Mouse (Mus musculus) MEL (cell line): Measurements from ENCODE around the gene Maml2.

Experiments used
- CTCF ChIP-seq, 3 experiments: IDR thresholded peaks in 2 of 3; conservative IDR thresholded peaks in 1 of 3; 2 replicates each; pipeline ENCODE4 v1.5.1; 2011 to 2012; ENCODE audit warnings: low read length in 3 of 3, low read depth in 2 of 3, mild to moderate bottlenecking in 2 of 3, improper control_type of control experiment in 1 of 3, inconsistent platforms in 1 of 3, mixed read lengths in 1 of 3, moderate library complexity in 1 of 3; ENCODE audit not compliant: control insufficient read depth in 1 of 3, insufficient read depth in 1 of 3, poor library complexity in 1 of 3, severe bottlenecking in 1 of 3
- EP300 ChIP-seq, 2 experiments: IDR thresholded peaks; 2 replicates each; pipeline ENCODE4 v1.6.1; 2011; ENCODE audit warnings: improper control_type of control experiment in 2 of 2, low read length in 2 of 2, low read depth in 1 of 2, mild to moderate bottlenecking in 1 of 2
- GABPA ChIP-seq: IDR thresholded peaks from 2 replicates; pipeline ENCODE4 v1.6.1; 2012; ENCODE audit warnings: low read depth, mild to moderate bottlenecking, inconsistent platforms, low read length, improper control_type of control experiment, moderate library complexity
- GATA1 ChIP-seq: IDR thresholded peaks from 2 replicates; pipeline ENCODE4 v1.6.1; 2011; ENCODE audit warnings: low read depth, low read length, improper control_type of control experiment
- HCFC1 ChIP-seq: IDR thresholded peaks from 2 replicates; pipeline ENCODE4 v1.6.1; 2012; ENCODE audit warnings: low read depth, mild to moderate bottlenecking, inconsistent platforms, low read length, improper control_type of control experiment, moderate library complexity
- JUND ChIP-seq: IDR thresholded peaks from 2 replicates; pipeline ENCODE4 v1.6.1; 2011; ENCODE audit warnings: low read depth, mild to moderate bottlenecking, improper control_type of control experiment, low read length
- KAT2A ChIP-seq: conservative IDR thresholded peaks from 2 replicates; pipeline ENCODE4 v1.6.1; 2012; ENCODE audit warnings: low read depth, low read length, improper control_type of control experiment, inconsistent platforms
- NRF1 ChIP-seq: IDR thresholded peaks from 2 replicates; pipeline ENCODE4 v1.6.1; 2014; ENCODE audit warnings: low read depth, mild to moderate bottlenecking, inconsistent platforms, low read length, improper control_type of control experiment, moderate library complexity; ENCODE audit not compliant: poor library complexity, insufficient read depth, severe bottlenecking
- POLR2A ChIP-seq, 2 experiments: IDR thresholded peaks; 2 replicates each; pipeline ENCODE4 v1.6.1; 2011 to 2012; ENCODE audit warnings: low read length in 2 of 2, mild to moderate bottlenecking in 2 of 2, control low read depth in 1 of 2, improper control_type of control experiment in 1 of 2, low read depth in 1 of 2, moderate library complexity in 1 of 2; ENCODE audit not compliant: control insufficient read depth in 1 of 2, insufficient read depth in 1 of 2, poor library complexity in 1 of 2
- SMC3 ChIP-seq: IDR thresholded peaks from 2 replicates; pipeline ENCODE4 v1.6.1; 2011; ENCODE audit warnings: low read depth, low read length, improper control_type of control experiment
- TBP ChIP-seq: IDR thresholded peaks from 2 replicates; pipeline ENCODE4 v1.8.0; 2011; ENCODE audit warnings: low read depth, low read length, improper control_type of control experiment
- USF1 ChIP-seq: IDR thresholded peaks from 2 replicates; pipeline ENCODE4 v1.6.1; 2014; ENCODE audit warnings: low read depth, mild to moderate bottlenecking, inconsistent platforms, low read length, improper control_type of control experiment, moderate library complexity
- ZC3H11A ChIP-seq: IDR thresholded peaks from 2 replicates; pipeline ENCODE4 v1.6.1; 2012; ENCODE audit warnings: low read depth, mild to moderate bottlenecking, inconsistent platforms, low read length, improper control_type of control experiment

DNA sequence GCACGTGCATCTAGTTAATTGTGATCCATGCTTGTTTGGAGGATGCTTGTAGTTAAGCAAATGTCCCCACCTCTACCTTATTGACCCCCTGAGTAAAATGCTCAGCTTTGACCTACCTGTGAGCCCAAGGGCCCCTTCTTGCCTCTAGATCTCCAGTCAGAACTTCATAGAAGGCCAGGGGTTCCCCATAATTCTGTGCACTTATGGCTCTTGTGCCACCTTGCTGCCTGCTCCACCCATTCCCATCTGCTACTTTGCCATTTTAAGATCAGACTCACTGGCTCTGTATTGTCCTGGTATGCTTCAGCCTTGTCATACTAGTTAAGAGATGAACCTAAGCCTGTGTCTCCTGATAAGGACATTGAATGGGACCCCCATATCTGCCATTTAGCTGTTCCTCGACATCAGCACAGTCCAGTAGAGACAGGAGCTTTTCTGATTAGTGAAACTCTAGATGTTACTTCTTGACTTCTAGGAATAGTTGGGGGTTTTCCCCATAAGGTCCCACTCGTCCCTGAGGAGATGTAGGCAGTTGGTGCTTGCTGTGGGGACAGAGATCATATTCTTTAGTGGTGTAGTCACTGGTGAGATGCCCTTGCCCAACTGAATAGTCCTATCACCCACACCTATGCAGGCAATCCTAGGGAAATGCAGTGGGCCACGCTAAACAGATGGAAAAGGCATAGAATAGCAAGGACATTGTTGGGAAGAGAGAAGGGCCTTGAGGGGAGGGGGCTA, 301.0 kb downstream of the Maml2 start:
- no peak for TF ChIP-seq GABPA
- no peak for TF ChIP-seq NRF1
- TF ChIP-seq SMC3: no peak
- TF ChIP-seq HCFC1: no peak
- TF ChIP-seq USF1: no peak
- TF ChIP-seq POLR2A (IDR thresholded peaks at IDR 0.05; ENCODE audit: control insufficient read depth in 1 of 2, insufficient read depth in 1 of 2, low read depth in 1 of 2, low read length in 2 of 2, poor library complexity in 1 of 2): no peak
- TF ChIP-seq CTCF (IDR thresholded peaks at IDR 0.05 in 2 of 3, conservative IDR thresholded peaks at IDR 0.05 in 1 of 3; ENCODE audit: control insufficient read depth in 1 of 3, insufficient read depth in 1 of 3, low read depth in 2 of 3, low read length in 3 of 3, poor library complexity in 1 of 3, severe bottlenecking in 1 of 3): no peak
- TF ChIP-seq TBP: no peak
- no peak for TF ChIP-seq JUND
- no peak for TF ChIP-seq GATA1
- TF ChIP-seq KAT2A: no peak
- no peak for TF ChIP-seq ZC3H11A
- no peak for TF ChIP-seq EP300 (IDR thresholded peaks at IDR 0.05; ENCODE audit: low read depth in 1 of 2, low read length in 2 of 2)
